8 mouse cellular contexts compared by ENCODE assay signal in genomic region chr7:17062389-17062788, GRCm38 (mm10). TPM values are rescaled to one million over a fixed set of nuclear protein-coding genes. Genes with fewer than 3 reads are reported as not detected.
DNase-seq lines count a peak whose midpoint lies in the region; ATAC-seq and TF ChIP-seq lines count a peak whose summit lies in the region.

Hif3a (minus strand) TSS chr7:17062427.

- no peak for ATAC-seq in G1E (ENCODE audit: extremely low read depth, insufficient number of reproducible peaks, low FRiP score, poor library complexity, severe bottlenecking)
- ATAC-seq in hindbrain, embryonic 15.5 days (ENCODE audit: low FRiP score, low read depth), result peak; percentile 91
- peak; percentile 83 for ATAC-seq in limb, embryonic 12.5 days (ENCODE audit: insufficient number of reproducible peaks, insufficient read depth, low FRiP score, low TSS enrichment, low read depth)
- peak; percentile 82 for ATAC-seq in midbrain, embryonic 13.5 days

- H3K9ac ChIP-seq in hindbrain, embryonic 15.5 days, result peak within 1 kb of the TSS; percentile 47
- H3K9ac ChIP-seq in limb, embryonic 12.5 days (replicated peaks), result peak within 1 kb of the TSS; percentile 69
- peak within 1 kb of the TSS; percentile 34 for H3K9ac ChIP-seq in midbrain, embryonic 13.5 days (replicated peaks)

- peak; percentile 16 for DNase-seq in G1E (ENCODE audit: low spot score)
- DNase-seq in adrenal gland, postnatal 14 days, result peak; percentile 54
- DNase-seq in gastrocnemius, adult 2 months, result peak; percentile 63
- peak; percentile 90 for DNase-seq in yolk sac, embryonic 10.5 days (ENCODE audit: low spot score)
- no peak for DNase-seq in ovary, postnatal 14 days (ENCODE audit: low spot score)

- under 1% methylated on average over 15 of the region's 15 CpGs for WGBS in hindbrain, embryonic 15.5 days
- WGBS in limb, embryonic 12.5 days, result under 1% methylated on average over 15 of the region's 15 CpGs
- WGBS in midbrain, embryonic 13.5 days, result under 1% methylated on average over 15 of the region's 15 CpGs

- intact Hi-C loops in gastrocnemius, adult 2 months (cut with DNase I), result no loop called here

- peak within 1 kb of the TSS; percentile 76 for H3K4me3 ChIP-seq in G1E (ENCODE audit: low read depth, low read length)
- peak within 1 kb of the TSS; percentile 47 for H3K4me3 ChIP-seq in gastrocnemius, adult 2 months
- peak within 1 kb of the TSS; percentile 47 for H3K4me3 ChIP-seq in hindbrain, embryonic 15.5 days
- peak within 1 kb of the TSS; percentile 54 for H3K4me3 ChIP-seq in limb, embryonic 12.5 days (replicated peaks)
- H3K4me3 ChIP-seq in midbrain, embryonic 13.5 days (replicated peaks), result peak within 1 kb of the TSS; percentile 38

- peaks cover 76% of the 10 kb centered on the region for H3K4me1 ChIP-seq in G1E (ENCODE audit: insufficient read depth, low read depth, low read length)
- peaks cover 41% of the 10 kb centered on the region for H3K4me1 ChIP-seq in hindbrain, embryonic 15.5 days (replicated peaks)
- H3K4me1 ChIP-seq in limb, embryonic 12.5 days (replicated peaks), result peaks cover 51% of the 10 kb centered on the region
- H3K4me1 ChIP-seq in midbrain, embryonic 13.5 days (replicated peaks), result peaks cover 50% of the 10 kb centered on the region

- peaks cover 15% of the 10 kb centered on the region for H3K36me3 ChIP-seq in G1E (replicated peaks)
- H3K36me3 ChIP-seq in hindbrain, embryonic 15.5 days, result no peaks in the 10 kb centered on the region
- no peaks in the 10 kb centered on the region for H3K36me3 ChIP-seq in limb, embryonic 12.5 days
- no peaks in the 10 kb centered on the region for H3K36me3 ChIP-seq in midbrain, embryonic 13.5 days

- TF ChIP-seq CTCF in G1E (IDR thresholded peaks at IDR 0.05; ENCODE audit: low read depth, low read length), result no peak
- TF ChIP-seq CTCF in gastrocnemius, adult 2 months (IDR thresholded peaks at IDR 0.05), result no peak

- peak within 1 kb of the TSS; percentile 80 for H3K4me2 ChIP-seq in hindbrain, embryonic 15.5 days
- H3K4me2 ChIP-seq in limb, embryonic 12.5 days, result peak within 1 kb of the TSS; percentile 78
- H3K4me2 ChIP-seq in midbrain, embryonic 13.5 days (replicated peaks), result peak within 1 kb of the TSS; percentile 67

- no peaks in the 10 kb centered on the region for H3K9me3 ChIP-seq in G1E (replicated peaks)
- no peaks in the 10 kb centered on the region for H3K9me3 ChIP-seq in hindbrain, embryonic 15.5 days
- no peaks in the 10 kb centered on the region for H3K9me3 ChIP-seq in limb, embryonic 12.5 days
- no peaks in the 10 kb centered on the region for H3K9me3 ChIP-seq in midbrain, embryonic 13.5 days

- no peaks in the 10 kb centered on the region for H3K27me3 ChIP-seq in G1E (ENCODE audit: insufficient read depth, low read length)
- 0 out of 2 replicates have a peak, but pooled peaks cover 7% of the 10 kb centered on the region for H3K27me3 ChIP-seq in hindbrain, embryonic 15.5 days
- H3K27me3 ChIP-seq in limb, embryonic 12.5 days, result no peaks in the 10 kb centered on the region
- peaks cover 31% of the 10 kb centered on the region for H3K27me3 ChIP-seq in midbrain, embryonic 13.5 days

- H3K27ac ChIP-seq in gastrocnemius, adult 2 months, result peak within 1 kb of the TSS; percentile 93
- peak within 1 kb of the TSS; percentile 46; the same call in 1 of the 2 replicates for H3K27ac ChIP-seq in hindbrain, embryonic 15.5 days (replicated peaks)
- H3K27ac ChIP-seq in limb, embryonic 12.5 days, result peak within 1 kb of the TSS; percentile 37; the same call in 1 of the 2 replicates
- H3K27ac ChIP-seq in midbrain, embryonic 13.5 days, result no peak within 1 kb of the TSS

RNA-seq across cellular contexts. Expression of gene Hif3a, which starts in this region (rescaled TPM):
- total RNA-seq in G1E (2014; fragmentation: Nextera tagmentation), result 240 and 246 TPM in 2 replicates
- 18.0 and 19.6 TPM in 2 replicates for total RNA-seq in G1E (2017)
- 162 and 183 TPM in 2 replicates for polyA plus RNA-seq in G1E (2012)
- total RNA-seq in adrenal gland, postnatal 14 days (2021), result 5.3 and 7.8 TPM in 2 replicates
- 1 to 10 TPM in 1 of 2 experiments, under 1 TPM in 1; 0.84 to 1.6 TPM for total RNA-seq in gastrocnemius, adult 2 months (2021)
- polyA plus RNA-seq in hindbrain, embryonic 15.5 days (2015; fragmentation: Nextera tagmentation; extraction: Ambion mirVana), result 5.4 and 6.9 TPM in 2 replicates
- polyA plus RNA-seq in limb, embryonic 12.5 days (2016; fragmentation: Nextera tagmentation; extraction: Ambion mirVana), result 10.8 and 11.3 TPM in 2 replicates
- 2.0 and 2.4 TPM in 2 replicates for polyA plus RNA-seq in midbrain, embryonic 13.5 days (2015; fragmentation: Nextera tagmentation; extraction: Ambion mirVana)

Comparison
In these comparisons a context has a peak if more than half of its experiments do, and no peak if none do; other contexts are left out.
1. RNA of gene Hif3a (polyA plus RNA-seq): 162 to 183 TPM in G1E; 10.8 to 11.3 TPM in limb, embryonic 12.5 days, 5.4 to 6.9 TPM in hindbrain, embryonic 15.5 days and 2.0 to 2.4 TPM in midbrain, embryonic 13.5 days; every median in the first group is over 10 times any median in the second.
2. Peak in every context shown above with its lines, with median percentiles within 50 percentile points of each other: H3K4me3 ChIP-seq, H3K4me2 ChIP-seq and H3K9ac ChIP-seq.